Mouse (Mus musculus) lung, postnatal 0 days (tissue): ENCODE results near the gene Ece1. TPM values are rescaled to one million over a fixed set of nuclear protein-coding genes. Genes with fewer than 3 reads are reported as not detected.
"Not testable (repeated sequence)": the region's sequence is repeated elsewhere in the genome, so short reads cannot be mapped to it uniquely, and the experiment has no call there.

Source experiments
- ATAC-seq: fragments of 200-750 bp; cut with Nextera tagmentation; 2 replicates; pipeline ENCODE4 v1.8.0; 2017; ENCODE audit warnings: moderate library complexity
- DNase-seq: peaks from one replicate; pipeline ENCODE4 v3.0.0-alpha.2; 2016; ENCODE audit warnings: low spot score
- H3K27ac ChIP-seq: fragments of 300-500 bp; sonication (generic); 2 replicates; pipeline ENCODE4 v1.5.1; 2014; ENCODE audit warnings: antibody characterized with exemption, mild to moderate bottlenecking, low read length, mixed read lengths
- H3K27me3 ChIP-seq: fragments of 300-500 bp; sonication (generic); replicated peaks from 2 replicates; pipeline ENCODE4 v1.6.1; 2014; ENCODE audit warnings: low read length, mixed read lengths; ENCODE audit not compliant: insufficient read depth
- H3K36me3 ChIP-seq: fragments of 300-500 bp; sonication (generic); 2 replicates; pipeline ENCODE4 v1.6.1; 2014; ENCODE audit warnings: low read length, mixed read lengths; ENCODE audit not compliant: insufficient read depth
- H3K4me1 ChIP-seq: fragments of 300-500 bp; sonication (generic); 2 replicates; pipeline ENCODE4 v1.6.1; 2014; ENCODE audit warnings: antibody characterized with exemption, low read depth, low read length, mixed read lengths; ENCODE audit not compliant: insufficient read depth
- H3K4me2 ChIP-seq: fragments of 300-500 bp; sonication (generic); replicated peaks from 2 replicates; pipeline ENCODE4 v1.6.1; 2014; ENCODE audit warnings: low read depth, mild to moderate bottlenecking, low read length, moderate library complexity, mixed read lengths
- H3K4me3 ChIP-seq: fragments of 300-500 bp; sonication (generic); 2 replicates; pipeline ENCODE4 v1.5.1; 2014; ENCODE audit warnings: low read depth, low read length
- H3K9ac ChIP-seq: fragments of 300-500 bp; sonication (generic); replicated peaks from 2 replicates; pipeline ENCODE4 v1.6.1; 2014; ENCODE audit warnings: low read depth, mild to moderate bottlenecking
- H3K9me3 ChIP-seq: fragments of 300-500 bp; sonication (generic); 2 replicates; pipeline ENCODE4 v1.6.1; 2016; ENCODE audit warnings: low read length, mixed read lengths
- CTCF ChIP-seq: IDR thresholded peaks from 2 replicates; pipeline ENCODE4 v1.5.1; 2016; ENCODE audit warnings: antibody characterized with exemption, mild to moderate bottlenecking
- EP300 ChIP-seq: IDR thresholded peaks from 2 replicates; pipeline ENCODE4 v1.6.1; 2016; ENCODE audit warnings: antibody characterized with exemption, mild to moderate bottlenecking, control low read depth
- WGBS: fragments of 180-500 bp; shearing (Covaris S2); extraction: QIAGEN DNeasy Blood & Tissue Kit; methylation state at CpG from one replicate; pipeline ENCODE4 v1.1.7; 2014; 5-methylcytosine and 5-hydroxymethylcytosine counted together
- polyA plus RNA-seq: library from polyadenylated mRNA; unstranded; fragments of >200 nt; fragmentation: Nextera tagmentation; extraction: Ambion mirVana; gene quantifications from 2 replicates; pipeline ENCODE4 v1.2.1, GENCODE M21; 2015

Ece1 gene
- polyA plus RNA-seq, 1 experiment from 2014 or later = 80.9 TPM

- H3K9me3 ChIP-seq = no peaks in the 10 kb centered on the region
- H3K4me1 ChIP-seq = no peaks in the 10 kb centered on the region
- H3K27me3 ChIP-seq = no peaks in the 10 kb centered on the region
- no peak overlapping the region for H3K4me3 ChIP-seq
- ATAC-seq = no peak
- H3K9ac ChIP-seq = no peak overlapping the region
- 85% methylated on average over 6 of the region's 6 CpGs for WGBS
- no peak for DNase-seq
- H3K4me2 ChIP-seq = no peak overlapping the region
- TF ChIP-seq EP300 = no peak
- no peak overlapping the region for H3K27ac ChIP-seq
- peaks cover 20% of the 10 kb centered on the region for H3K36me3 ChIP-seq
These were observed 101.4 kb downstream of the Ece1 start for GRCm38 (mm10) chr4:137963431-137963830.

- Histone ChIP-seq H3K36me3 (peaks cover 17% of the 10 kb centered on the region), H3K27me3 (no peaks in the 10 kb centered on the region), H3K4me2 (no peak overlapping the region), H3K4me3 (no peak overlapping the region), H3K9me3 (no peaks in the 10 kb centered on the region), H3K4me1 (no peaks in the 10 kb centered on the region), H3K9ac (no peak overlapping the region), H3K27ac (no peak overlapping the region)
- peak; percentile 42 for ATAC-seq
- TF ChIP-seq CTCF = peak; percentile 83
- TF ChIP-seq EP300 = no peak
- 67% methylated on average over 9 of the region's 9 CpGs for WGBS
- DNase-seq = peak; percentile 86
These were observed 102.0 kb downstream of the Ece1 start for GRCm38 (mm10) chr4:137963881-137964584.

GRCm38 (mm10) chr4:137964585-137964930 is 102.5 kb downstream of the Ece1 start:
- Histone ChIP-seq H3K4me1 (no peaks in the 10 kb centered on the region), H3K27me3 (no peaks in the 10 kb centered on the region), H3K27ac (no peak overlapping the region), H3K4me2 (no peak overlapping the region), H3K9me3 (no peaks in the 10 kb centered on the region), H3K36me3 (peaks cover 11% of the 10 kb centered on the region), H3K9ac (no peak overlapping the region), H3K4me3 (no peak overlapping the region)
- ATAC-seq = no peak
- DNase-seq = no peak
- TF ChIP-seq EP300 (no peak), CTCF (no peak)
- WGBS = 94% methylated on average over 11 of the region's 11 CpGs

GRCm38 (mm10) chr4:137968203-137968602 is 106.2 kb downstream of the Ece1 start:
- no peak overlapping the region for H3K9ac ChIP-seq
- peak; percentile 74 for ATAC-seq
- H3K27me3 ChIP-seq = no peaks in the 10 kb centered on the region
- H3K36me3 ChIP-seq = no peaks in the 10 kb centered on the region
- H3K4me3 ChIP-seq = no peak overlapping the region
- peak; percentile 91 for DNase-seq
- no peak overlapping the region for H3K4me2 ChIP-seq
- no peaks in the 10 kb centered on the region for H3K9me3 ChIP-seq
- no peaks in the 10 kb centered on the region for H3K4me1 ChIP-seq
- 10% methylated on average over 9 of the region's 9 CpGs for WGBS
- no peak overlapping the region for H3K27ac ChIP-seq
- peak; percentile 99 for TF ChIP-seq CTCF
- no peak for TF ChIP-seq EP300

GRCm38 (mm10) chr4:137970623-137971199 is 108.7 kb downstream of the Ece1 start:
- not testable (repeated sequence) for H3K36me3 ChIP-seq, H3K4me1 ChIP-seq, H3K9me3 ChIP-seq, H3K9ac ChIP-seq, H3K4me3 ChIP-seq, H3K27ac ChIP-seq, H3K4me2 ChIP-seq, H3K27me3 ChIP-seq, DNase-seq
- ATAC-seq = peak; percentile 30
- no CpG with 5 or more reads among the region's 11 CpGs for WGBS

- H3K4me3 ChIP-seq, DNase-seq, H3K27ac ChIP-seq, H3K27me3 ChIP-seq, H3K36me3 ChIP-seq, H3K9me3 ChIP-seq, H3K4me2 ChIP-seq, H3K4me1 ChIP-seq, H3K9ac ChIP-seq: not testable (repeated sequence)
- peak; percentile 25 for ATAC-seq
- no CpG with 5 or more reads among the region's 11 CpGs for WGBS
These were observed 112.9 kb downstream of the Ece1 start for GRCm38 (mm10) chr4:137974856-137975432.

GRCm38 (mm10) chr4:137979066-137979644 is 117.1 kb downstream of the Ece1 start:
- not testable (repeated sequence) for H3K4me2 ChIP-seq, H3K36me3 ChIP-seq, H3K4me1 ChIP-seq, H3K27me3 ChIP-seq, H3K4me3 ChIP-seq, H3K9me3 ChIP-seq, H3K9ac ChIP-seq, H3K27ac ChIP-seq, DNase-seq
- no CpG with 5 or more reads among the region's 11 CpGs for WGBS
- ATAC-seq = peak; percentile 28; the same call in 1 of the 2 replicates
